Mouse (Mus musculus): ENCODE measurements around the gene Lca5. TPM values are rescaled to one million over a fixed set of nuclear protein-coding genes. Genes with fewer than 3 reads are reported as not detected.

Lca5 gene
- 13.9 and 16.4 TPM in 2 replicates for polyA plus RNA-seq (2012; rRNA removed)

DNA sequence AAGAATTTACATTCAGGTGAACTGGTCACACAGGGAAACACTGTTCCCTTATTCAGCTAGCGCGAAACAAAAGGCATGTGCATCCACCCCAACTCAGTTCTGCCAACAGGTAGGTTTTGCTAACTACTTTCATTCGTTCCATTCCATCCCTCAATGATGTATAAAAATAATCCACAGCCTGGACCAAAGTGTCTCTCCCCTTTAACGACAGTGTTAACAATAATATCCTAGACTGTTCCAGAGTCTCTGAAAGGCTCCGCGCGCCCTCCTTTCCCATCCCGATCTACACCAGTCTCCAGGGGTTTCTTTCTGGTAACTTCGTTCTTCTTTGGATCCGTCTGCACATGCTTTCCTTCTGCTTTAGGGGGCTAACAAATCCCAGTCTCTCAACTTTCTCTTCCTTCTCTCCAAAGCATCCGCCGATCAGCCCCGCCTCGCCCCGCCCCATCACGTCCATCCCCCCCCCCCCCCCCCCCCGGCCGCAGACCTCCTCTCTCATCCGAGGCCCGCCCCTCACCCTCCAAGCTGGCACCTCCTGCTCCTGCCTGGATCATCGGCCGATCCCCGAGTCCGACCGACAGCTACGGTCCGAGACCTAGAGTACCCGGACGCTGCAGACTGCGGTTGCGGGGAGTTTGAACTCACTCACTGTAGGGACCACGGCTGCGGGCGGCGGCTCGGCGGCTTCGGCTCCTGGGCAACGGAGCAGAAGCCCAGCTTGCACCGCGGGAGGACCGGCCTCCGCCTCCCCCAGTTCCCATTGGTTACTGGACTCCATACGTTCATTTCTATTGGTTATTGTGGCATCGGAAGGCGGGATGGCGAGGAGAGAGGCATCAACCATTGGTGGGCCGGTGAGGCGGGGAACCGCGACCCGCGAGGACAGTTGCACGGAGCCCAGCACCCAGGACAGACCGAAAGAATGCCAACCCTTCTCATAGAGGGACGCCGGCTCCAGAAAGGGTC is at the start of gene Lca5:
Gene Lca5 (minus strand): TSS at position 736 of the 966 bp plus-strand sequence.

Other genes with a start within 250 kb of the Lca5 start
- 6.1 and 6.3 TPM in 2 replicates for gene Sh3bgrl2, start 107.2 kb upstream of the Lca5 start, polyA plus RNA-seq (2012; rRNA removed)

Data from central nervous system, embryonic 11.5 days (tissue).